Mouse (Mus musculus) heart, embryonic 15.5 days (tissue): ENCODE data around the gene Acaca. TPM values are rescaled to one million over a fixed set of nuclear protein-coding genes. Genes with fewer than 3 reads are reported as not detected.
A peak's percentile ranks its signal among the peaks of the same experiment; 100 is the strongest.

ENCODE experiments used
- ATAC-seq: fragments of 200-750 bp; cut with Nextera tagmentation; replicated peaks from 2 replicates; pipeline ENCODE4 v1.8.0; 2017; ENCODE audit warnings: low read depth, moderate TSS enrichment; ENCODE audit not compliant: insufficient number of reproducible peaks, insufficient read depth, low FRiP score
- H3K27ac ChIP-seq: fragments of 300-500 bp; sonication (generic); 2 replicates; pipeline ENCODE4 v1.5.1; 2015; ENCODE audit warnings: mild to moderate bottlenecking, inconsistent platforms
- H3K27me3 ChIP-seq: fragments of 300-500 bp; sonication (generic); 2 replicates; pipeline ENCODE4 v1.6.1; 2015; ENCODE audit warnings: inconsistent platforms
- H3K36me3 ChIP-seq: fragments of 300-500 bp; sonication (generic); 2 replicates; pipeline ENCODE4 v1.6.1; 2015; ENCODE audit warnings: mild to moderate bottlenecking, inconsistent platforms
- H3K4me1 ChIP-seq: fragments of 300-500 bp; sonication (generic); replicated peaks from 2 replicates; pipeline ENCODE4 v1.6.1; 2015; ENCODE audit warnings: inconsistent platforms
- H3K4me2 ChIP-seq: fragments of 300-500 bp; sonication (generic); 2 replicates; pipeline ENCODE4 v1.6.1; 2015; ENCODE audit warnings: inconsistent platforms, mild to moderate bottlenecking, moderate library complexity
- H3K4me3 ChIP-seq: fragments of 300-500 bp; sonication (generic); 2 replicates; pipeline ENCODE4 v1.5.1; 2015; ENCODE audit warnings: mild to moderate bottlenecking, inconsistent platforms
- H3K9ac ChIP-seq: fragments of 300-500 bp; sonication (generic); 2 replicates; pipeline ENCODE4 v1.6.1; 2015; ENCODE audit warnings: mild to moderate bottlenecking, inconsistent platforms
- H3K9me3 ChIP-seq: fragments of 300-500 bp; sonication (generic); replicated peaks from 2 replicates; pipeline ENCODE4 v1.6.1; 2016; ENCODE audit warnings: inconsistent platforms
- WGBS: fragments of 180-500 bp; shearing (Covaris S2); methylation state at CpG from one replicate; pipeline ENCODE4 v1.1.7; 2015; ENCODE audit warnings: mixed read lengths; 5-methylcytosine and 5-hydroxymethylcytosine counted together
- polyA plus RNA-seq: library from polyadenylated mRNA; unstranded; fragments of >200 nt; fragmentation: Nextera tagmentation; extraction: Ambion mirVana; gene quantifications from 2 replicates; pipeline ENCODE4 v1.2.1, GENCODE M21; 2015

Gene Acaca
- polyA plus RNA-seq, result 5.9 and 7.5 TPM in 2 replicates

- H3K36me3 ChIP-seq, result peaks cover 11% of the 10 kb centered on the region
- ATAC-seq, result peak; percentile 90
- H3K27me3 ChIP-seq, result no peaks in the 10 kb centered on the region
- H3K4me1 ChIP-seq, result peaks cover 8% of the 10 kb centered on the region; the same call in 1 of the 2 replicates
- WGBS, result under 1% methylated on average over 78 of the region's 83 CpGs
- H3K27ac ChIP-seq, result peak within 1 kb of the TSS; percentile 55
- peak within 1 kb of the TSS; percentile 82 for H3K9ac ChIP-seq
- no peaks in the 10 kb centered on the region for H3K9me3 ChIP-seq
- H3K4me2 ChIP-seq, result peak within 1 kb of the TSS; percentile 68
- peak within 1 kb of the TSS; percentile 76 for H3K4me3 ChIP-seq
These were observed at the start of gene Acaca, which contains the start of gene Tada2a for GRCm38 (mm10) chr11:84128943-84129798. TSS of gene Acaca (plus strand) at chr11:84129672. TSS of gene Tada2a (minus strand) at chr11:84129600.

GRCm38 (mm10) chr11:84079887-84080286 lies 49.6 kb upstream of the Acaca start:
- Histone ChIP-seq H3K27me3 (no peaks in the 10 kb centered on the region), H3K9me3 (no peaks in the 10 kb centered on the region), H3K27ac (peak overlapping the region; percentile 62), H3K9ac (no peak overlapping the region), H3K4me2 (no peak overlapping the region), H3K36me3 (peaks cover 16% of the 10 kb centered on the region), H3K4me1 (peaks cover 19% of the 10 kb centered on the region), H3K4me3 (no peak overlapping the region)
- WGBS, result 39% methylated on average over 4 of the region's 4 CpGs
- ATAC-seq, result peak; percentile 53

- H3K36me3 ChIP-seq, result peaks cover 17% of the 10 kb centered on the region
- no peak overlapping the region for H3K9ac ChIP-seq
- peak overlapping the region; percentile 62 for H3K27ac ChIP-seq
- H3K4me1 ChIP-seq, result peaks cover 19% of the 10 kb centered on the region
- H3K4me3 ChIP-seq, result no peak overlapping the region
- no peaks in the 10 kb centered on the region for H3K9me3 ChIP-seq
- H3K4me2 ChIP-seq, result no peak overlapping the region
- H3K27me3 ChIP-seq, result no peaks in the 10 kb centered on the region
- no peak for ATAC-seq
- 65% methylated on average over 3 of the region's 3 CpGs for WGBS
These were observed 49.1 kb upstream of the Acaca start for GRCm38 (mm10) chr11:84080327-84080726.

- Histone ChIP-seq H3K27me3 (no peaks in the 10 kb centered on the region), H3K36me3 (peaks cover 24% of the 10 kb centered on the region), H3K9ac (no peak overlapping the region), H3K9me3 (no peaks in the 10 kb centered on the region), H3K4me3 (no peak overlapping the region), H3K27ac (no peak overlapping the region), H3K4me2 (no peak overlapping the region), H3K4me1 (peaks cover 19% of the 10 kb centered on the region)
- 92% methylated on average over 5 of the region's 5 CpGs for WGBS
- no peak for ATAC-seq
These were observed 47.6 kb upstream of the Acaca start for GRCm38 (mm10) chr11:84081901-84082300.

GRCm38 (mm10) chr11:84090572-84090971 lies 38.9 kb upstream of the Acaca start:
- ATAC-seq, result no peak
- Histone ChIP-seq H3K9ac (no peak overlapping the region), H3K36me3 (peaks cover 32% of the 10 kb centered on the region), H3K4me1 (no peaks in the 10 kb centered on the region), H3K27ac (no peak overlapping the region), H3K4me2 (no peak overlapping the region), H3K9me3 (no peaks in the 10 kb centered on the region), H3K4me3 (no peak overlapping the region), H3K27me3 (no peaks in the 10 kb centered on the region)
- WGBS, result 89% methylated on average over 8 of the region's 8 CpGs

- Histone ChIP-seq H3K27ac (no peak overlapping the region), H3K36me3 (peaks cover 28% of the 10 kb centered on the region)
These were observed 34.4 kb upstream of the Acaca start for GRCm38 (mm10) chr11:84095084-84095483.

GRCm38 (mm10) chr11:84097251-84097998 lies 32.0 kb upstream of the Acaca start:
- no peak overlapping the region for H3K9ac ChIP-seq
- H3K4me2 ChIP-seq, result no peak overlapping the region
- H3K9me3 ChIP-seq, result no peaks in the 10 kb centered on the region
- 62% methylated on average over 5 of the region's 5 CpGs for WGBS
- H3K27ac ChIP-seq, result no peak overlapping the region
- no peak for ATAC-seq
- no peak overlapping the region for H3K4me3 ChIP-seq
- no peaks in the 10 kb centered on the region for H3K27me3 ChIP-seq
- peaks cover 7% of the 10 kb centered on the region for H3K4me1 ChIP-seq
- peaks cover 18% of the 10 kb centered on the region for H3K36me3 ChIP-seq

More at GRCm38 (mm10) chr11:84095084-84095483, 34.4 kb upstream of the Acaca start:
- no peak overlapping the region for H3K4me3 ChIP-seq
- no peak overlapping the region for H3K9ac ChIP-seq
- peaks cover 3% of the 10 kb centered on the region for H3K4me1 ChIP-seq
- H3K4me2 ChIP-seq, result no peak overlapping the region
- WGBS, result 73% methylated on average over 4 of the region's 4 CpGs
- ATAC-seq, result no peak
- no peaks in the 10 kb centered on the region for H3K9me3 ChIP-seq
- no peaks in the 10 kb centered on the region for H3K27me3 ChIP-seq

GRCm38 (mm10) chr11:84101182-84101581 lies 28.3 kb upstream of the Acaca start:
- 0 out of 2 replicates have a peak, but pooled peaks have one; percentile 35 for ATAC-seq
- H3K36me3 ChIP-seq, result peaks cover 38% of the 10 kb centered on the region
- no peak overlapping the region for H3K4me3 ChIP-seq
- no peaks in the 10 kb centered on the region for H3K9me3 ChIP-seq
- H3K27me3 ChIP-seq, result no peaks in the 10 kb centered on the region
- no peak overlapping the region for H3K27ac ChIP-seq
- H3K4me1 ChIP-seq, result peaks cover 7% of the 10 kb centered on the region
- no peak overlapping the region for H3K9ac ChIP-seq
- H3K4me2 ChIP-seq, result no peak overlapping the region

GRCm38 (mm10) chr11:84104036-84104435 lies 25.4 kb upstream of the Acaca start:
- Histone ChIP-seq H3K9me3 (no peaks in the 10 kb centered on the region), H3K9ac (no peak overlapping the region), H3K27ac (no peak overlapping the region), H3K4me2 (no peak overlapping the region), H3K27me3 (no peaks in the 10 kb centered on the region), H3K4me3 (no peak overlapping the region), H3K4me1 (peaks cover 4% of the 10 kb centered on the region), H3K36me3 (peaks cover 51% of the 10 kb centered on the region)
- 87% methylated on average over 6 of the region's 6 CpGs for WGBS
- no peak for ATAC-seq

- H3K9ac ChIP-seq, result no peak overlapping the region
- peaks cover 55% of the 10 kb centered on the region for H3K36me3 ChIP-seq
- no peak for ATAC-seq
- no peaks in the 10 kb centered on the region for H3K9me3 ChIP-seq
- H3K4me1 ChIP-seq, result no peaks in the 10 kb centered on the region
- H3K27me3 ChIP-seq, result no peaks in the 10 kb centered on the region
- no peak overlapping the region for H3K27ac ChIP-seq
- no peak overlapping the region for H3K4me2 ChIP-seq
- H3K4me3 ChIP-seq, result no peak overlapping the region
- WGBS, result 63% methylated on average over 2 of the region's 2 CpGs
These were observed 22.3 kb upstream of the Acaca start for GRCm38 (mm10) chr11:84107137-84107536.

- H3K4me1 ChIP-seq, result peaks cover 7% of the 10 kb centered on the region; the same call in 1 of the 2 replicates
- H3K36me3 ChIP-seq, result peaks cover 23% of the 10 kb centered on the region
- ATAC-seq, result no peak
- H3K4me3 ChIP-seq, result no peak overlapping the region
- H3K9ac ChIP-seq, result no peak overlapping the region
- H3K9me3 ChIP-seq, result no peaks in the 10 kb centered on the region
- H3K4me2 ChIP-seq, result no peak overlapping the region
- no peaks in the 10 kb centered on the region for H3K27me3 ChIP-seq
- H3K27ac ChIP-seq, result no peak overlapping the region
- WGBS, result 85% methylated on average over 5 of the region's 5 CpGs
These were observed 15.8 kb upstream of the Acaca start for GRCm38 (mm10) chr11:84113623-84114022.
